Mouse (Mus musculus) embryo, embryonic 10.5 days (tissue): Measurements from ENCODE around the gene Mfap3l.
"Not testable (repeated sequence)": the region's sequence is repeated elsewhere in the genome, so short reads cannot be mapped to it uniquely, and the experiment has no call there.

Experiments used
- DNase-seq: peaks from one replicate; pipeline ENCODE4 v3.0.0-alpha.2; 2015; ENCODE audit warnings: low spot score

The Mfap3l gene

DNA sequence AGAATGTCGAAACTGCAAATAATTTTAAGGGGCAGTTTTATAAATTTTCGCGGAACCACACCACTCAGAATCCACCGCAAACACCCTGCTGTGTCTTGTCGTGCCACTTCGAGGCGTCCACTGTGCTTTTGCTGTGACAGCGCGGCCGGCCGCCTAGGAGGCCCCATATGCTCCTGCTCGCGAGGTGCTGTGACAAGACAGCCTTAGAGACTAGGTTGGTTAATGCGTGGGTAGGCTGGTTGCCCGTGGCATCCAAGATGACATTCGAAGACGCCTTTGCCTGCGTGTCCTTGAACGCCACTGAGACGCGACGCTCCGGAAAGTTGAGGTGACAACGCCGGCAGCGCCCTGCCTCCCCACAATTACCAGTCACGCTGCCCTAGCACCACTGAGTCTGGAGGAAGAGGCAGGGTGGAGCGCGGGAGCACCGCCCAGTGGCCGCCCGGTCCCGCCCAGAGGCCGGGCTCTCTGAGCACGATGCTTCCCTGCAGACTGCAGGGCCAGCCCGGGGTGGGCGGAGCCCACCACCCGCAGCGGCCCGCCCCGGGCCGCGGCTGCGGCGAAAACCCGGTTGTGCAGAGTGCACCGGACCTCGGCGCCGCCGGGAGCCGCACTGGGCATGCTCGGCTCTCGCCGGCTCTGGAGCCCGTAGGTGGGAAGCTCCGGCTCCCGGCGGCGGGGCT is at the start of gene Mfap3l:
Mfap3l (plus strand) TSS at position 578 of the 683 bp plus-strand sequence.
- DNase-seq: peak; percentile 90

DNA sequence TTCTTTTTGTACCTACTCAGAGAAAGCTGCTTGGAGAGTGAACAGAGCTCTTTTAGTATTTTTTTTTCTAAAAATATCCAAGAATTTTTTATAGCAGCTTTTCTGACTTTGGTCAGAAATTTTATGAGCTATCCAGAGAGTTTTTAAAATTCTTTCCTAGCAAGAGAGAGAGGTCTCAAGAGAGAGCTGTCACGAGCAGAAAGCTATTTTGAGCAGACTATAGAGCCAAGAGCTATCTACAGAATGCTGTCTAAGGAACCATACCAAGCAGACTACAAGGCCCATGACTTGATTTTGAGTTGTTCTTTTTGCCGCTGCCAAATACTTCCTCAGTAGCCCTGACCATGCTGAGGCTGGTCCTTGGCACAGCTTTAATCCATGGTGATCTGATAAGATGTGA is 49.3 kb upstream of the Mfap3l start:
- DNase-seq: no peak

DNA sequence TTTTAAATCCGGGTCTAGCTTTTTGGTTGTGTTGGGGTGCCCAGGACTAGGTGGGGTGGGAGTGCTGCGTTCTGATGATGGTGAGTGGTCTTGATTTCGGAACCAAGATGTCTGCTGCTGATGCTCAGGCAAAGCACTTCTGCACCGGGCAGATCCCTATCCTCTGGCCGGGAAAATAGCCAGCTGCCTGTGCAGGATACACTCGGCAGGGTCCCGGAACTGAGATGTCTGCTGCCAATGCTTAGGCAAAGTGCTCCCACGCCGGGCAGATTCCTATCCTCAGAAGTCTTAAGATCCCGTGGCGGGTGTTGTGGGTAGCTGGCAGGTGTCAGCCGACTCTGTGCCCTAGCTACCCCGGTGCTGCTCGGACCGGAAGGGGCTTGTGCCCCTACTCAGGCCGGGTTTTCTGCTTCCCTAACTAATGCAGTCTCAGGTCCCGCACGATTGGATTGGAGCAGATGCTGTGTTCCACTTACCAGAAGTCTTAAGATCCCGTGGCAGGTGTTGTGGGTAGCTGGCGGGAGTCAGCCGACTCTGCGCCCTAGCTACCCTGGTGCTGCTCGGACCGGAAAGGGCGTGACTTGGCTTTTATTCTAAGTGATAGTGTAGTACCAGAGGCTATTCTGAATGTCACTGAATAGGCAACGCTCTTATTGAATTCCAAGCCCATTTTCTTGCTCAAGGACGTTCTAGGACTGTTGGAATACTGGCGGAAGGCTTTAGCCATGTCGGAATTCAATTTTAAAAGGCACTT is 41.1 kb upstream of the Mfap3l start:
- not testable (repeated sequence) for DNase-seq

DNA sequence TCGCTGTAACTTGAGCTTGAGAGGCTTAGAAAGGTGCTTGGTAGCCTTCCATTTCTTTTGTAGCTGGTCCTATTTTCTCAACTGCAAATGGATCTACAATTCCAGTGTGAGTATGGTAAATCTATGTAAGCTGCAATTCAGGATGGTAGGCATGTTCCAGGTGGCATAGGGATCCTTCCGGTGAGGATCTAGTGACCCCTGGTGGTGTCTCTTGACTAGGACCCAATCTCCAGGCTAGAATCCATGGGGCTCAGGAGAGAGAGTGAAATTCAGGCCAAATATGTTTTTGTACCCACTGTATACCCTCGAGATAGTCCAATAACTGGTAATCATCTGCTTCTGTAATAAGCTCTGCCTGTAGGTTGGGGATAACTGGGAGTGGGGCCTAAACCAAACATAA is 37.9 kb upstream of the Mfap3l start:
- DNase-seq: peak; percentile 45

DNA sequence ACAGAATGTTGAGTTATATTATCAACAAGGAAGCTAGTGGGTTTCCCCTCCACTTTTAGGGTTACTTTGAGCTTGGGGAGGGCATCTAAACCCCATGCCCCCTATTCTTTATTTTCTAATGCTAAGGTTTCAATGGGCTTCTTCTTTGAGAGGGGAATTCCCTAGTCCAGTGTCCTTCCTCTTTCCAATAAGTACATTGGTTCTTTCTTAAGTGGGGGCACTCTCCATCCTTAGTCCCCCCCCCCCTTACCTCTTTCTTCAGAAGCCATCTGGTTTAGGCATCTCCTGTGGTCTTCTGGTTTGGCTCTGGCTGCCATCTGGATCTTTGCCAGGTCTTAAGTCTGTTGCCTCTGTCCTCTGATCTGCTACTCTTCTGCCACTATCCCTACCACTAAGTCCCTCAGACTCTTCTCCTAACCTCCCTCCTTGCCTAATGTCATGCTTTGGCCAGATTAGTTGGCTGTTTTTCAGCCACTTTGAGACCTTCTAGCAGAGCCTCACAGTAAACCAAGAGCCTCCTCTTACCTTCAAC is 21.0 kb upstream of the Mfap3l start:
- no peak for DNase-seq

DNA sequence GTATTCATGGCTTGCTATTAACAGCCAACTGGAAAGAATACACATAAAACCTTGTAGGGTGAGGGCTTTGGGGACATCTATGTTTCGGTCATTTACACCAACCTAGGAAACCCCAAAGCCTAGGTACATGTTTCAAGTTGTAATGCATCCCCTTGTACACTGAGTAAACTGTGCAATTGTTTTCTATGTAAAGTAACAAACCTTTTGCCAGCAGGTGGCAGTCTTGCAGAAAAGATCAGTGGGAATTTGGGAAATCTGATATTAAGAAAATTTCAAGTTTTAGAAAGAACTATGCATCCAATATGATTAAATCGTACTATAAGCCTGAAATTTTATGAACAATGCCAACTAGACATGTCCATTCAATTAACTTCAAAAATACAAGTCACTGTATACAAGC is 15.7 kb upstream of the Mfap3l start:
- peak; percentile 76 for DNase-seq

DNA sequence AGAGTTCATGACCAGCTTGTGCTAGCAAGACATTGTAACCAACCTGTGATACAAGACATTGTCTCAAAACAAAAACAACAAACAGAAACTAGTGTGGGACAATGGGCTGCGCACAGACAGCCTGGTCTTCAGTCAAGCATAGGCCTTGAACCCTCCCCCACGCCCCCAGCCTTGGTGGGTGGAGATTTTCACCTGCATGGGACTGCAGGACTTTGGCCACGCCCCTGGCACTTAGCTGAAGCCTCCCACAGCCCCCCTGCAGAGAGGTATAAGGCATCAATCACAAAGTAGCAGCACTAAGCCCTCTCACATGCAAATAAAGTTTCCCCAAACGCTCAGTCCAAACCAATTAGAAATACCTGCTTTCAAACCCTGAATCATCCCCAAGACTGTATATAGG is 11.1 kb upstream of the Mfap3l start:
- DNase-seq: no peak

DNA sequence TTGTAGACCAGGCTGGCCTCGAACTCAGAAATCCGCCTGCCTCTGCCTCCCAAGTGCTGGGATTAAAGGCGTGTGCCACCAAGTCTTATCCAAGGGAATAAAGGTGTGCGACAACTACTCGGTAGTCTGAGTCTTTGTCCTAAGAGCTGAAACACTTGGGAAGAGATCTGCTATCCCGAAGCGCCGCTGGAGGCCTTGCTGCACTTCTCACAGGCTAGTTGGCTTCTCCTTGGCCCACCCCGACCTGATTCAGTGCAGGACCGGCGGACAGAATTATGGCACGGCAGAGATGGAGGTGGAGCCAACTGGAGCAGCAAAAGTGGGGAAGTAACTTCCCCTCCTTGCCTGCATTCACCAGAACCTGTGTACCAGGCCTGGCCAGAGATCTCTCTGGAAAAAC is 10.6 kb upstream of the Mfap3l start:
- DNase-seq: no peak

DNA sequence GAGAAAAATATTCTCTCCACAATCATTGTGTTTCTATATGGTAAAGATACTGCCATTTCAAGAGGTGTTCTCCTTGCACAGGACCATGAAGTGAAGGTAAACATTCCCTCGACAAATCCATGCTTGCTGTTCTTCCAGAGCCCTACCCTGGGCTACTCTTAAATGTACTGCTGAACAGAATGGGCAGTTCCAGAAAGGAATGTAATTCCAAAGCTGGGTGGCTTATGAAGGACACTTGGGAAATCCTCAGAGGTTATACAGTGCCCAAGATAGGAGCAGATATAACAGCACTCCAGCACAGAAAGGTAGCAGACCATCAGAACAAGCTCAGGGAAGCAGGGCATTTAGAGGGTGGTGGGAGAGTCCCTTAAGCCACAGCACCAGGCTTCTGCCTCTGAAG is 9.2 kb upstream of the Mfap3l start:
- DNase-seq: no peak

DNA sequence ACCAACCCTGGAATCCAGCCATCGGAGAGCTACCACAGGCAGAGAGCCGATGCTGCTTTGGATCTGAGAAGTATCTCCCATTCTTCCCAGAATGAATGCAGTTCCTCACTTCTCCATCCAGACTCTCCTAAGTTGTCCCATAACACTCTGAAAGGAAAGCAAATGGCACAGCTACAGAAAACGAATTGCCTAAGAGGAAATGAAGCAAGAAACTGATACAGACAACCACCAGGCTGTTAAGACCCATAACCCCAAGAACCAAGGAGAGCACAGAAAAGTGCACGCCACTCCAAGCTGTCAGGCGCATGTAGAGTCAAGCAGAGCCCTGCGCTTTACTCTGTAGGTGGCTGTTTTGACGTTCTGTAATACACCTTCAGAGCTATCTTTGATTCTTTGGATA is 7.9 kb upstream of the Mfap3l start:
- DNase-seq: no peak

DNA sequence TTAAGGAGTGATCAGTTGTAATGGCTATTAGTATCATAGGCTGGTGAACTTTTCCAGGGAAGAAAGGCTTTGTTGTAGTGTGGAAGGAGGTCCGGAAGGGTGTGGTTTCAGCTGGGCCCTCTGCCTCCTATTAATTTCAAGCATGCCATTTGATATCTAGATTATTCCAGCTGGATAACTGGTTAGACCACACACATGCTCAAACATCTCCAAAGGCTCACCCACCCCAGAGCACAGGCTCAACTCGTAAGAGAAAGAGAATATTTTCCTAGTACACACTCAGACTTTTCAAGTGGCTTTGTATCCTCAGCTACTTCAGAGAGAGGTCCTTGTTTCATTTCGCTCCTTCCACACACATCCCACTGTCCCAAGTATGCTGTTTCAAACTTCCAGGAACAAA is 4.7 kb upstream of the Mfap3l start:
- no peak for DNase-seq

DNA sequence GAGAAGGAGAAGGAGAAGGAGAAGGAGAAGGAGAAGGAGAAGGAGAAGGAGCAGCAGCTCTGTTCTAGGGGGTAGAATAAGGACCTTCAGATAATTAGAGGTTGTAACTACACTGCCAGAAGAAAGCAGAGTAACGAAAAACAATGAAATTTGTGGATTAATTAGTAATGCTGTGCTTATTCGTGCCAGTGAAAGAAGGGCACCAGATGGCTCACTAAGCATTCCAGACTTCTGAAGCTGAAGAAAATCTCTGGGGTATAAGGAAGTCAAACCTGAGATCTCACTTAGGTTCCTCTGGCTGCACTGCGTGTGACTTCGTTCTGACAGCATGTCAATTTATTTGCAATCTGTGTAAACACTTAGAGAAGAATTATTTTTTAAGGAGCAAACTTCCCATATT is 3.6 kb upstream of the Mfap3l start:
- DNase-seq: no peak

DNA sequence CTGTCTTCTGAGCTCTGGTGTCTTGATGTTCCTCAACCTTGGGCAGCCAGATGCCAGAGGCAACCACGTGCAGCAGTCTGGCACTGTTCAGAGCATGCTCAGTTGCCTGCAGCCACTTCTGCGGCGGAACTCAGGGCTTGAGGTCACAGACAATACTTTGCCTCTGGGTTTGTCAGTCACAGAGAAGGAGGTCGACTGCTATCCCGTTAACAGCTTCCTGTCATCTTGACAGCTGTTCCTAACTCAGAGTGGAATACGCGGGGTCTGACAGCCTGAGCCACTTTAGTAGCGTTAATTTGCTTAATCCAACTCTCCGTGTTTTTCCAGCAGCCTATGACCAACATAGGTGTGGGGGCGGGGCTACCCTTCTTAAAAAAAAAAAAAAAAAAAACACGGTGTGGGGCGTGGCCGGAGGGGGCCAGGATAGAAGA is 1.1 kb upstream of the Mfap3l start:
- peak; percentile 85 for DNase-seq

DNA sequence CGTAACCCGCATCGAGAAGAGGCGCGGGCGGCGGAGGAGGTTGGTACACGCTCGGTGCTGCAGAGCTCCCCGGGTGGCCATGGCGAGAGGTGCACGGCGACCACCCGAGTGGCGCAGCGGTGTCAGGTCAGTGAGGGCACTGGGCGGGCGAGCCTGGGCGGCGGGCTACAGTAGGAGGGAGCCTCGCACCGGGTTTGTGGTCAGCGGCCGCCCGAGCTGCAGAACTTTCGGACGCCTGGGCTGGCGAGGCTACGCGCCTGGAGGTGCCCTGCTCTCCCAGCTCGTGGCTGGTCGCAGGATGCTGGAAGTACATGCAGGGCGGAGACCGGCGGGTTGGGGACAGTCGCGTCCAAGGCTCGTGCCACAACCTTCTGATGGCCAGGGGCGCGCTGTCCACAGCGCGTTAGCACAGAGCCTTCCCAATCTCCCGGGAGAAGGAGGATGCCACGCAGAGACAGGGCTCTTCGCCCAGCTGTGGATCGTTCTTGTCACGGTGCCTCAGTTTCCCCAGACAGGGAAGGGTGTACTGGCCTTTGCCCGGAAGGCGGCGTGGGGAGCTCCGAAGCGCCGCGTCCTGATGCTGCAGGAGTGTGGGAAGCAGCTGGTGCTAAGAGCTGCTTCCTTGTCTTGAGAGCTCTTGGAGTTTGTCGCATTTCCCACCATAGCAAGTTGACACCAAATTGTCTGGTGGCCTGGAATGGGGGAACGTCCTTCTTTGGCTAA is 467 bp downstream of the Mfap3l start:
- peak; percentile 62 for DNase-seq

DNA sequence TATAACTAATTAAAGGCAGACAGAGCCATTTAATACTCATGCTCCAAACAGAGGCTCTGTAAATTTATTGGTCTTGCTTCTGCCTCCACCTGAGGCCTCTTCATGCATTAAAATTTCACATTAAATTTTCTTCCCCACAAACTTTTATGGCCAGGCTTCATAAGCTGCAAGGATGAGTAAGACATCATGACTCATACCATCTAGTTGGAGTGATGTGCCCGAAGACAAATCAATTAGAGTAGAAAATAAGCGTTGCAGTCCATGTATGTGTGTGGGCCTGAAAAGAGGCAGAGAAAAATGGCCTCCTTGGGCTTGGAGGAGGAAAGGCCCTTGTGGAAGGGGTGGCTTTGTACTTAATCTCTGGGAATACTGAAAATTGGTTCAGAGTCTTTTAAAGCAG is 2.3 kb downstream of the Mfap3l start:
- DNase-seq: no peak

DNA sequence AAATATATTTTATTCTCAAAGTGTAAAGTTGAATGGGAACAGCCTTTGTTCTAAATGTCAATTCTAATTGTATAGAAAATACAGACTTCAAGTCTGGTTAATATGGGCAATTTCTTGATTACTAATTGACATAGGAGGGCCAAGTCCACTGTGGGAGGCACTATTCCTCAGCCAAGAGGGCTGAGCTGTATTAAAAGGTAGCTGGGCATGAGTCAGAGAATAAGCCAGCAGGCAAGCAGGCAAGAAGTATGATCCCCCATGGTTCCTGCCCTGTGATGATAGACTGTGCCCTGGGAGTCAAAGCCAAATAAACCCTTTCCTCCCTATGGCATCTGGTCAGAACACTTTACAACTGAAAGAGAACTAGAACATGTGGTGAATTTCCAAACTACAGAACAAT is 3.2 kb downstream of the Mfap3l start:
- no peak for DNase-seq

DNA sequence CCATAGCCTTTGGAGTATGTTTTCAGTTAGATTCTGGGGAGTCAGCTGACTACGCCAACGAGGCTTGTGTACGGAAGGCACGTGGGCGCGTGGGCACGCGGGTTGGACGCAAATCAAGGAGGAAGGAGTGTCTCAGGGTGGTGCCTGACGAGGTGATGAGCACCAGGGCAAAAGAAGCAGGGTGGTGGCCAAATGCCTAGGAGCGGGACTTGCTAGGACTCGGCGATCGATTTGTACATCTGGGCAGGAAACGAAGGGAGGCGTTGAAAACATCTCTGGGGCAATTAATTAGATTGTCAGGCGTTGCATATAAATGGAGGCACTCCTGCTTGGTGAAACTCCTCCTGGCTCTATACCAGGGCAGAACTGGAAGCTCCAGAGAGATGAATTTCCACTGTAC is 7.4 kb downstream of the Mfap3l start:
- no peak for DNase-seq

DNA sequence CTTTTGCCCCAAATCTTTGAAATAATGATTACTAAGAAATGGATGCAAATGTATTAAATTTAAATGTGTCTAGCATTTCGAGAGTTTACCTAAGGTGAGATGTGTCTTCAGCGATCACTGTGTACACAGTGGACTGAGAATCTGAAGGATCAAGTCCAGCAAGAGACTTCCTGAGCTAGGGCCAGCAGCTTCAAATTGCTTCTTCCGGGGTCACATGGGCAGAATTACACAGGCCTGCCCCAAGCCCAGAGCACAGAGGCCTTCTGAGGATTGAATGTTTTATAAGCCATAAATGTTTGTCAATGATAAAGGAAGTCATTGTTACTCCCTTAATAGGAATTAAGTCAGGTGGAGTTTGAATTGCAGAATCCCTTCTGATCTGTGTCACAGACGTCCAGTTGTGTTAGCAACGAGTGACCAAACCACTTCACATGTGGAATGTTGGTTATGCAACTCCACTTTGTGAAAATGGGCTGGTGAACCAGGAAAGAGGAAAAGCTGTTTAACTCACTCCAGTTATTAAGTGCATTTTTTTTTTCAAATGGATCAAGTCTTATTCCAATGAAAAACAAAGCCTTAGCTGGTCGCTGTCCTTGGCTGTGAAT is 10.9 kb downstream of the Mfap3l start:
- DNase-seq: no peak

DNA sequence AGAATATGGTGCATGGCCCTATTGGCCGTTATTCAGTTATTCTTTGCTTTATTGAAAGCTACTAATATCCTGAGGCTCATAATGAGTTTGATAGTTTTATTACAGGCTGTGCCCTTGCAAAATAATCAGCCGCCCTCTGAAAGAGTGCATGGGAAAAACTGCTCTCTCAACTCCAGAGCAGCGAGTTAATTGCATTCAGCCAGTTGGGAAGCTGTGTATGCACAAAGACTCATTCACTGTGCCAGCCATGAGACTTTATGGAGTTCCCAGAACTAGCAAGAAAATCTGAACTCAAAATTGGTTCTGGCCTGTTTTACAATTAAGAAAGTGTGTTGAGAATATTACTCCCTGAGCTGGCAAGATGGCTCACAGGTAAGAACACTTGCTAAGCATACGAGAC is 12.5 kb downstream of the Mfap3l start:
- DNase-seq: no peak

DNA sequence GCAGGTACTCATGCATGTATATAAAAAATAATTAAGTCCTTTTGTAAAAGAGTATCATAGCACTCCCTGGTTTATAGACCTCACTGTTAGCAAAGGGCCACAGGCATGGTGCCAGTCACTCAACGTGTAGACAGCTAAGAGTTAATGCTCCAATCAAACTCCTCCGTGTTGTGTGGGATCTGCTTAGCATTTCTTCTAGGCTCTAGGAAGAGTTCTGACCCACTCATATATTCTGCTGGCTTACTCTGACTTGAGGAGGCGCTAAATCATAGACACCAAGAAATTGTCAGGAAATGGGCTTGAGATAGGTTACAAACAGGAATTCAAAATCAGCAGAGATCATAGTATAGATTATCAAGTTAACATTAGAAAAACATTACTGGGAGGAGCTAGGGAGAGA is 13.3 kb downstream of the Mfap3l start:
- DNase-seq: no peak

DNA sequence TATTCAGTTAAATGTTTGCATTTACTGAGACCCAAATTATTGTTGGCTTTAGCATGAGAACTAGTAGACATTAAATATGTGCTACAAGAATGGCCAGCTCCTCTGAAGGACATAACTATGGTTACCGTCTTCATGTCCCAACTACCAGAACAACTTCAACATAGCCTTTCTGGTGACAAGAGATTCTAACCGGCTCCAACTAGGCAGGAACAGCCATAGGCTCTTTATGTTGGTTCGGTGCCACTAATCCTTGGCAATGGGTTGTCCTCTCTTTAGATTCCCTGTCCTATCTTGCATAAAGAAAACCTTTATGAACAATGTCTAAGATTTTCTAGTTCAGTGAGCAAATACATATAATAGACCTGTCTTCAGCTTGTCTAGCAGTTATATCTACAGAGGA is 14.7 kb downstream of the Mfap3l start:
- no peak for DNase-seq

DNA sequence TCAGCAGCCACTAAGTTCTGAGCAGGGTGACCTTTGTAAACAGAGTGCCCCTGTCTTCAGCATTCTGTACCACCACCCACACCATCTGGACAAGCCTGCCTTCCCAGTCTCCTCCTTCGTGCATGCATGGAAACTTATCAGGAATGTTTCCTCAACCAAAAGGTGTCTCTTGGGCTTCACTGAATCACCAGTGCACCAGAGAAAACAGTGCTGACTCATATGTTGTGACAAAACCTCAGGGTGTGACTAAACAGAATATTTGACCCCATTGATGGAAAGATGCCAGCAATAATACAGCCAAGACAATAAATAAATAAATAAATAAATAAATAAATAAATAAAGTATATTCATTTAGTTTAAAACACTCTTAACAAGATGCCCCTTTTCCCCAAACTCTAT is 16.5 kb downstream of the Mfap3l start:
- DNase-seq: no peak

DNA sequence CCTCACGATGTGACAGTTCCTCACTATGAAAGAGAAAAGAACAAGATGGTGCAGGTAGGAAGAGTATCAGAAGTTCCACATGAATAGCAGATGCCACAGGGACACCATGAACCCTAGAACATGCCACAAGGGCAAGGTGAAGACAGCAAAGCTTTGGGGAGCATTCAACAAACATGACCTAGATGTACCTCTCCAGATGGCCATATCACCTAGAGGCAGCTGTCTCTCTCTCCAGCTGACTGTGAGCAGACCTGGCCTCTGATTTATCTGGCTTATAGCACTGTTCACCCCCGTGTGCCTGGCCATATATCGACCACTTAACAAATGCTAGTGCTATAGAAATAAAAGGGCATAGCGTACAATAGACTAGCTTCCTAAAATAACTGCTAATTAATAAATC is 17.5 kb downstream of the Mfap3l start:
- DNase-seq: no peak
